Mouse (Mus musculus): ENCODE measurements around the gene Krt80.
A peak's percentile ranks its signal among the peaks of the same experiment; 100 is the strongest.

Gene Krt80

DNA sequence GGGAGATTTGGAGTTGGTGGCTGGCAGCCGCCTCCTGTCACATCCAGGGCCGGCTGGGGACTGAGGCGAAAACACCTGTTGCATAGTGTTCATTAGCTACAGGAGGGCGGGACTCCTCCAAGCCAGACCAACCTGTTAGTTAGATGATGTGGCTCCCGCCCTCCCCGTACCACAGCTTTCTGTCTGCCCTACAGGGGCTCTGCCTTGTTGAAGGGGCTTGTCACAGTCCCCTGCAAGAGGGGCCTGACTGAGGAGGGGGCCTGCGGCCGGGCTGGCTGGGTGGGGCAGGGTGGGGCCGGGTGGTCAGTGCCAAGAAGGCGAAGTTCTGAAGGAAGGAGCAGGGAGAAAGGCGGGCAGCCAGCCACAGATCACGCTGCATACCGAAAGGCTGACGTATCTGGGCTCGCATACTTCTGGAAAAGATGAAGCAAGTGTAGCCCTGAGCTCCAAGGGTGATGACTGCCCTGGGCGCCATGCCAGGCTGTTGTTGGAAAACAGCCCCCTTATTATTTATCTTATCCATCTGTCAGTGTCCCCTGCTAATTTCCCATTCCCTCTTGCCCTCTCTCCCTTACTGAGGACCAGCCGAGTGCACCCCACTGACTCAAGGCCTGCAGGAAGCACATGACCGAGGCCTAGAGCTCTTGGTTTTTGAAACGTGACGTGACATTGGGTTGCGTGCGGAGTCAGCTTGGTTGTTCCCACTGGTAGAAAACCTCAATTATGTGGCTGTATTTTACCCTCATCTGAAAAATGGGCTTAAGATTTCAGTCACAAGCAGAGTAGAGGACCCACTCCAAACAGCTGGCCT, at the start of gene Krt80:
Gene Krt80 (minus strand): TSS at position 62 of the 811 bp plus-strand sequence.
- no peak for DNase-seq (ENCODE audit: low spot score)

DNA sequence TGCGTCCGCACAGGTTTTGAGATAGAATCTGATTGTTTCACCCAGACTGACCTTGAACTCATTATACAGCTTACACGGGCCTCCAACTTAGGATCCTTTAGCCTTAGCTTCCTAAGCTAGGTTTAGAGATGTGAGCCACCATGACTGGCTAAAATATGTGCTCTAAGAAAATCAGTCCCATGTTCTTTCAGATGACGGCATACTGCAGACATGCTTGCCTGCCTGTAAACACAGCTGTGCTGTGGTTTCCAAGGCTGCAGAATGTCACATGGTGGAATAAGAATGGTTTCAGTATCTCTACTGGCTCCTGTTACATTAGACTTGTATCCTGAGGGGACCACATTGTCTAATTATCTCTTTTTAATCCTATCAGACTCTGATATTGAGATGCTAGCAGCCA, 49.0 kb upstream of the Krt80 start:
- no peak for DNase-seq (ENCODE audit: low spot score)

DNA sequence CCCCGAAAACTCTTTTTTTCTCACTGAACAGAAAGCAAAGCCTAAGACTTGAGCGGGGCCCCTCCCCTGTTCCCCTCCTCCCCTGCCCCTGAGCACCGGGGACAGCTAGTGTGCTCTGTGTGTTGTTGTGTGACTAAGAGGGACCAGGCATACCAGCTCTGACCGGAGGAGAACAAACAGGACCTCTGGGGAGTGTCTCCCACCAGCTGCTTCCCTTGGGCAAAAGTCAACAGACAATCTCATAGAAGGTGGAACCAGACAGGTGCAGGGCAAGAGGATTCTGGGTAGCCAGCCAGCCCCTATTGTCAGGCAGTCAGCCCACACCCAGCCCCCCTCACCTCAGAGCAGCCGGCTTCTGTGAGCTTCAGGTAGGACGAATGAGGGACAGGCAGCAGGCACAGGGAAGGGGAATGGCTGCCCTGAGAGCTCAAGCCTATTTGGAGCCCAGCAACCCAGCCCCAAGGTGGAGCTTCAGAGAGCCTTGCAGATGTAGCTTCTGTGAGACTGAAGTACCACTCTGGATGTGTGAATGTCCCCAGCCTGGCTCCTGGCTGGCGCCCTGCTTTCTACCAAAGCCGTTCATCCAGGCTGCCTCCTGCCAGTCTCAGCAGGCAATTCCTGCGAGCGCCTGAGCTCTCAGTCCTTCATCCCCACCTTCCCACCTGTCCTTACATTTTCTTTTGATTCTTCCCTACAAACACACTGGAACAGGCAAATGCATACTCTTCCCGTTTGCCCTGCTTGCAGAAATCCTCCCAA, 45.0 kb upstream of the Krt80 start:
- no peak for DNase-seq (ENCODE audit: low spot score)

DNA sequence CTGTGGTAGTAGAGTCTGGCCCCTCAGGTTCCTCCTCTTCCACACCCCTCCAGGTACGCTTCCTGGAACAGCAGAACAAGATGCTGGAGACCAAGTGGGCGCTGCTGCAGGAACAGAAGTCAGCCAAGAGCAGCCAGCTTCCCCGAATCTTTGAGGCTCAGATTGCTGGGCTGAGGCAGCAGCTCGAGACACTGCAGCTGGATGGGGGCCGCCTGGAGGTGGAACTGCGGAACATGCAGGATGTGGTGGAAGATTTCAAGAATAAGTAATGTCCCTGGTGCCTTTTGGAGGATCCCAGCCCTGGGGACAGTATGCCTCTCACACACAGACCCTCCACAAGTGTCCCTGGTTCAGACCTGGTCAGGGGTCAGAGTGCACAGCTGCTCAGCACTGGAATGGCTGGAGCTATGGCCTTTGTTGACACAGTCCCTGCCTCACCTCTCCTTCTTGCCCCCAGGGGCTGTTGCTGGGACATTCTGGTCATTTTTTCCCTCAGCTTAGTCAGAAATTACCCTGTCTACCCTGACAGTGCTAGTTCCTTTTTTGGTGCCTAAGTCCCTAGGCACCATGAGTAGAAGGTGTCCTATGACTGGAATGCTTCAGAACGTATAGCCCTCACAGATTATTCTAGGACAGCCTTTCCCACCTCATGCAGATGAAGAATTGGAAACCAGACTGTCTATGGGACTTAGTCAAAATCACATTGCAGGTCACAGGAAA, 44.1 kb upstream of the Krt80 start:
- DNase-seq (ENCODE audit: low spot score) = no peak

DNA sequence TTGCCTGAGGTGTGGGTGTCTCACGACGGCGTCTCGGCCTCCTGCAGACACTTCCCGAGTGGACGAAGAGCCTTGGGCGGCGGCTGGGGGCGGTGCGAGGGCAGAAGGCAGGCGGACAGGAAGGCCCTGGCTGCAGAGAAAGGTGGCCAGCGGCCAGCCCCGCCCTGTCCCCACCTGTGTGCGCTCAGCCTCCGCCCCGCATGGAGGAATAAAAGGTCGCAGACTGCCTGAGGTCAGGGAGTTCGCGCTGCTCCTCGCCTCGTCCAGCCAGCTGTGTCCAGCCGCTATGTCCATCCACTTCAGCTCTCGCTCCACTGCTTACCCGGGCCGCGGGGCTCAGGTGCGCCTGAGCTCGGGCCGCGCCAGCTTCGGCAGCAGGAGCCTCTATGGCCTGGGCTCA, 42.2 kb upstream of the Krt80 start:
- DNase-seq (ENCODE audit: low spot score) = no peak

DNA sequence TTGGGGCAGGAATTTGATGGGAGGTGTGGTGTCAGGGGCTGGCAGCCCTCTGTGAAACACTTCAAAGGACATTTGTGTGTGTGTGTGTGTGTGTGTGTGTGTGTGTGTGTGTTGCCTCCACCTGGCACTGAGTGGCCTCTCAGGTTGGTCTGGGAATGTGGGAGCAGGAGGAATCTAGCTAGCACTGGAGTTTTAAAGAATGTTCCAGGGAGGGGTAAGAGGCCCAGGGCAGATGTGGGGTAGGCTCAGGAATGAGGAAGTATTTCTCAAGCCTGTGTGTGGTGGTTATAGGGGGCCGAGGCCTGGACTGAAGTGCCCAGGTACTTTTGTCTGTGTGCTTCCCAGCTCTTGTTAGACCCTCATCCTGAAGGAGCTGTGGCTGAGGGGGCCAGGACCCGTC, 40.8 kb upstream of the Krt80 start, which contains the start of gene Krt7:
Gene Krt7 (plus strand): TSS at position 269 of the 400 bp plus-strand sequence.
- DNase-seq (ENCODE audit: low spot score) = no peak

DNA sequence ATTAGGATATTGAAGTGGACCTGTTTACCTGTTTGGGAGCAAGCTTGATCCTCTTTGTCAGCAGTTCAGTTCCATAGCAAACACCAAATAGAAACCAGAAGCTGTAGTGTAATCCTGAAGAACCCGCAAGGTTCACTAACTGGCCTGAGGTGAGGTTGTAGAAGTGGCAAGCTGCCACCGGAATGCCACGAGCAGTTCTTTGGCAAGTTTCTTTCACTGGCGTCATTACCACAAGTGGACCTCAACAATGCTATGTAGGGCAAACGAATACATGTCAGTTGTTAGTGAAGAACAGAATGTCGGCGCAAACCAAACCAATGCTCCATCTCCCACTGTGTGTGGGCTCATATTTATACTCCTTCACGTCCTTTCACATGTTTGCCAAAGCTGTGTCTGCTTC, 28.3 kb upstream of the Krt80 start:
- DNase-seq (ENCODE audit: low spot score) = no peak

DNA sequence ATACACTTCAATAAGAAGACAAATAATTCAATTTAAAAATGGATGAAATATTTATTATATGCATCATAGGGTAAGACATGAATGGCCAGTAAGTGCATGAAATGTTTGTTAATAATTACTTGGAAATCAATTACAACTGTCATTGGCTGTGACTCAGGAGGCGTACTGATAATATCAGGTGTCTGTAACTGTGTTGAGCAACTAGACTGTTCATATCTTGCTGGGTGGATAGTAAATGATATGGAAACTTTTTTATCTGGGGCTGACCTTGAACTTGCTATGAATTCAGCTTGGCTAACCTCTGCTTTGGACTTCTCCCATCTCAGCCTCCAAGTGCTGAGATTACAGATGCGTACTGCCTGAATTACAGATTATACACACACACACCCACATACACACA, 27.7 kb upstream of the Krt80 start:
- DNase-seq (ENCODE audit: low spot score) = no peak

DNA sequence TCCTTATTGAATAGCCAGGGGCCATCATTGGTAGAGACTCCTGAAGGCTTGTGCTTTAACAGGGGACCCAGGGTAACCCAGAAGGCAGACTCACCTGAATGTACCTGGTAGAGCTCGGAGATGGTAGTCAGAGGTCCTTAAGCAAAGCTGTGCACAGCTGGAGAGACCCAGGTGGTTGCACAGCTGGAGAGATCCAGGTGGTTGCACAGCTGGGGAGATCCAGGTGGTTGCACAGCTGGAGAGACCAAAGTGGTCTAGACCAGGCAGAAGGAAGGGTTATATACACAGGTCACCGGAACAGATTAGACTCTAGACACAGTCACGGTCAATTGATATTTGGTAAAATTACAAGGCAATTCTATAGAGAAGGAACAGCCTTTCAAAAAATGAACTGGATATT, 27.0 kb upstream of the Krt80 start:
- DNase-seq (ENCODE audit: low spot score) = no peak

DNA sequence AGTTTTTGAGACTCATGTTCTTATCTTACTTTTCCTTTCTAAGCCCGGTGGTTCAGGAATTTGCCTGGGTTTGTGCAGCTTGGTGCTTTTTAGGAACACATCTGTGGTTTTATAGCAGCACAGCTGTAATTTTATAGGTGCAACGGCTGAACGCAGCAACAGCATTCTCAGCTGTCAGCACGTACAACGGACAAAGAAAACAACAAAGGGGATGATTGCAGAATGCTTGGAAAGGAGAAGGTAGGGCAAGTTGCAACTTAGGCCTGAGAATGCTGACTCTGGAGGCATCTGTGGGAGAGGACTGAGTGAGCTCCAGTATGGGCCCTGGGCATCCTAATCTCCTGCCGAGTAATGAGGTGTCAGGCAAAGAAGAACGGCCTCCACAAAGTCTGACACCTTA, 26.5 kb upstream of the Krt80 start:
- DNase-seq (ENCODE audit: low spot score) = no peak

DNA sequence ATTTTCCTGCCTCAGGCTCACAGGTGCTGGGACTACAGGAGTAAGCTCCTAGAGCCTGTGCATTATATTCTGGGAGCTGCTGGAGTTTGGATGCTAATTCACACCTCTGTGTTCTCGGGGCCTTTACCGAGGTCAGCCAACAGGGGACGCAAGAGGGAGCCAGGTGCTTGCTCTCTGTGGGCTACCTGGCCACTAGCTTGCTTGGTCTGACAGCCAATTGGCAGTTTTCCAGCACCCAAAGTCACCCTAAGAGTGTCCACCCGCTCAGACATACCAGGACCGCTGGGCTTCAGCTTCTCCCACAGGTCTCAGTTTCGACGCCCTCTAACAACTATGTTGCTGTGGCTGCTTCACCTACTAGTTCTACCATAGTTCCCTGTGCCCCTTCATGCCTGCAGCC, 24.9 kb upstream of the Krt80 start:
- no peak for DNase-seq (ENCODE audit: low spot score)

DNA sequence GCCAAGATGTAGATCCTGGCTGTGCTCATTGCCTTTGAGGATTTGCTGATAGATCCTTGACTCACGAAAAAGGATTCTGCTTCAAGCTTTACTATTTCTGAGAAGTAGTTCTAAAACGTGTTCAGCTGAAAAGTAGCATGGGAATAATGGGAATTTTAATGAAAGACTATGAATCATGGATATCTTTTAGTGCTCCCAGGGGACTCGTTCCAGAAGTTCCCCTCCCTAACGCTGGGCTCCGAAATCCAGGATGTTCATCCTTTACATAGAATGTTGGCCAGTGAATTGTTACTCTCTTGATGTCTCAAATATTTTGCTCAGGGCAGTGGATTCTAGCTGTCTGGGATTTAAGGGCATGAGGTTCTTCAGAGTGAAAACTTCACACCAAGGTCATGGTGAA, 22.3 kb upstream of the Krt80 start:
- no peak for DNase-seq (ENCODE audit: low spot score)

DNA sequence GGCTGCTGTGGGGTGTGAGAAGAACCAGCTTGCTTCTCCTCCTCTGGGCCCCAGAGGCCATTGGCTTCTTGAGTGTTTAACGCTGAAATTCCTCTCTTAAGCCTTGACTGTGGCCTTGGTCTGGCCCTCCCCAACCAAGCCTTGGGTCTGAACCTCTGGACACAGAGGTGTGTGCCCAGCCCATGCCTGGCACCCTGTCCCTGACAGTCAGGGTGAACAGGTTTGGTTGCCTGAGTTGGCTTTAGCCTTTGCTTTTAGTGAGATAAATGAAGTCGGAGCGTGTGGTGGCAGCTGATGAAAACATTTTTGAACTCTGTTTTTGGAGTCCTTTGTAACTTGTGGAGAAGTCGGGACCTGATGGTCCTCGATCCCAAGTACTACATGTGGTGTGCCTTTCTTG, 20.2 kb upstream of the Krt80 start:
- DNase-seq (ENCODE audit: low spot score) = no peak

DNA sequence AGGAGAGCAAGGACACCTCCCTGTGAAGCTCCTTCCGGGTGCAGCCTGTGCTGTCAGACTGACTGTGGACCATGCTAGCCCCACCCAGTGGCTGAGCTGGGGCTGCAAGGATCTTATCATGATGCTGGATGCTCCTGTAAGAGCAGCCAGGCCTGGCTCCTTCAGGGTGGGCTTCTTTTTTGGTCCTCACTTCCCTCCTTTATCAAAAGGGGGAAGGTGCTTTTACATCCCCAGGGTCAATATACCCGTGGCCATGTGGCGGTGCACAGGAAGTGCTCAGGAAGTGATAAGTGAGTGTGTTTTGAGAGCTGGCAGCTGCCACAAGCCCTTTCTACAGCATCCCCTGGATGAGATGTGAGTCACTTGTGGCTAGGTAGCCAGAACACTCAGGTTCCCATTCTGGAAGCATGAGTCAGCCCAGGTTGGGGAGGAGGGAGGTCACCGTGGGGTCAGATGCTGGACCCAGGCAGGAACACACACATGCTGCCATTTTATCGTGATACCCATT, 18.1 kb upstream of the Krt80 start:
- peak; percentile 6 for DNase-seq (ENCODE audit: low spot score)

DNA sequence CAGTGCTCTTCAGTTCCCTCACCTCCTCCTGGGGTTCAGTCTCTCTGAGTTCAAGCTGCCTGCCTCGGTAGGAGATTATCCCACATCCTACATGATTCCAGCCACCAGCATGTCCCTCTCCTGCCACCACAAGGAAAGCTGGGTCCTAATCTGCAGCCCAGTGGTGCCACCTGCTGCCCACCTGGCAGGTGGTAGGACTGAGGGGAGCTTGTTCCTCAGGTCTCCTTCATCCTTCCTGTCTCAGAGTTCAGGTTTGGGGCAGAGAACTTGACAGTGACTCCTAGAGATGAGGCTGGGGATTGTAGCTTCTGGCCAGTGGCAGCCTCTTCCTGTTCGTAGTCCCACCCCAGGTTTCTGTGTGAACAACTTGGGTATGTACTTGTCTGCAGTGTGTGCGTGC, 17.2 kb upstream of the Krt80 start:
- DNase-seq (ENCODE audit: low spot score) = no peak

DNA sequence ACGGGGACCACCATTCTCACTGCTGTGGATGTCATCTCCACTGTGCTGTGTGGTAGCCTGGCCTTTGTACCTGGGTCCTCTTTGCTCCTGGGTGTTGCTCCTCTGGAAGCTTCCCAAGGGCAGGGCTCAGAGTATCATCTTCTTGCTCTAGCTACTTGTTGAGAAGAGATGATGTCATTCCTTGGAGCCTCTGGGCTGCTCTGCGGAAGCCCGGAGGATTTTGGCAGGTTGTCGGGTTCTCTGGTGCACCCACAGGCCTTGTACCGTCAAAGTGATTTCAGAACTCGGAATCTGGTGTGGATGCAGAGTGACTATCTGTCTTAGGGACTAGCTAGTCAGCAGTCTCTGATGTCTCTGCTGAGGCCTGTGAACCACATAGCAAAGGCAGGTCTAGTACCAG, 15.1 kb upstream of the Krt80 start:
- no peak for DNase-seq (ENCODE audit: low spot score)

DNA sequence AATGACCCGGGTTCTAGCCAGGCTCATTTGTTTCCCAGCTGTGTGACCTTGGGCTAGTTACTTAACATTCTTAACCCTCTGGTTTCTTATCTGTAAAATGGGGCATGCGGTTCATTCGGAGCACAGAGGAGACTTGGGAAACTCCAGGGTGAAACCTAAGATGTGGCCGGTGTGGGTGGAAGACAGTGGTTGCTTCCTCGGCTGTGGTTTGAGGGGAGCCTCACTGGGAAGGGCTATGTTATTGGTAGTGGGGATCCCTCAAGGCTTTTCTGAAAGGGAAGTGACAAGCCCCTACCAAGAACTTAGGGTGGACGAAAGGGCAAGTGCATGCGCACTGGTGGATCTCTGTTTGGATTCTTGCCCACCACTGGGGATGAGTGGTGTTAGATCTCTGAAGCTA, 14.6 kb upstream of the Krt80 start:
- DNase-seq (ENCODE audit: low spot score) = no peak

DNA sequence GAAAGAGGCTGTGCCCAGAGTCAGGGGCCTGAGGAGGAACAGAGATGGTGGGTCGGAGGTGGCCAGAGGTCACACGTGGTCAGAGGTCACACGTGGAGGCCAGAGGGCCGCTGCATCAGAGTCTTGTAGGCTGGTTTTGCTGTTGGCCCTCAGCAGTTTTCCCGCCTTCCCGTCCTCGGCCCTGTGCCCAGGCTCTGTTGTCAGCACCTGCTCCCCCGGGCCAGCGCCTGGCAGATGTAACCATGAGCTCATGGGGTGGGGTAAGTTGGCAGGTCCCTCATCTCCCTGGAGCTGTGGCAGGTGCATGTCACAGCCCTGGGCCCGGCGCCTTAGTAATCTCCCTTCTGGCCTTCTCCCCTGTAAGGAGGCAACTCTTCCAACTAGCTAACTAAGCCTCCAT, 12.8 kb upstream of the Krt80 start:
- DNase-seq (ENCODE audit: low spot score) = no peak

DNA sequence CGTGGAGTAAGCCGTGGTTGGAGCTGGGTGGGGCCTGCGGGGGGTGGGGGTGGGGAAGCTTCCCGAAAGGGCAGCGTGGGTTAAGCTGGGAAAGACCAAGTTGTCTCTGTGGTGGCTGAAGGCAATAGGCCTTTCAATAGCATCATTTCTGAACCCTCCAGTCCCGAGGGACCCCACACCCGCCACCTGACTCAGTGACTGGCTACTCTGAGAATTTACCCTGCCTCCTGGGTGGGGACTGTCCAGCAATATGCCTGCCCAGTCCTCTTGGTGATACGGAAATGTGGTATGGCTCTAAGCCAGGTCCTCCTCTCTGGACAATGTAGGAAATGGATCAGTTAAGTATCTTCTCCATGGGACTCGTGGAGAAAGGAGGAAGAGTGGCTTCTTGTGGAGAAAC, 11.8 kb upstream of the Krt80 start:
- no peak for DNase-seq (ENCODE audit: low spot score)

DNA sequence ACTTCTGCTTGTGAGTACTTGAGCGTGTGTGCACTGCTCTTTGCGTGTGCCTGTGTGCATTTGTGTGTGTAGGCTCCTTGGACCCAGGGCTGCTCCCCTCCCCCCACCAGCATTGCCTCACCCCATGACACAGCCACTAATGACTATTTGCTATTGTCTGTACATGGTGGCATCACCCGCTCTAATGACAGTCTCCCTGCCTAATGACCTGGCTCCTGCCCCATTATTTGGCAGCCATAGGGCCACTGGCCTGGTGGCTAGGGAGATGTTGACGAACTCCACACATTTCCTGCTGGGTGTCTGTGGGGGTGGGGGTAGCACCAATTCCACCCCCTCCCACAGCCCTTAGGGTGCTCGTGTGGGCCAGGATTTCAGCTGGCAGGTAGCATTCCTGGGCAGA, 8.7 kb upstream of the Krt80 start:
- DNase-seq (ENCODE audit: low spot score) = no peak

DNA sequence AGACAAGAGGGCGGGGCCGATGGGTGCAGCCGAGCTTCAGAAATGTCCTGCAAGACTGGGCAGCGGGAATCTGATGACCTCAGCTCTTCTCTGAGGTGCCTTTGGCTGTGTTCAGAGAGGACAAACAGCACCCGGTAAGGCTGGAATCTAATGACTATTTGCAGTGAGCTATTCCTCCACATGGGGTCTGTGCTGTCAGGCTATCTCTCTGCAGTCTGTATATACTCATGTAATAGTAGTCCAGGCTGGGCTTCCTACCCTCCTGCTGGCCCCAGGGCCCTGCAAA, 6.8 kb upstream of the Krt80 start:
- no peak for DNase-seq (ENCODE audit: low spot score)

DNA sequence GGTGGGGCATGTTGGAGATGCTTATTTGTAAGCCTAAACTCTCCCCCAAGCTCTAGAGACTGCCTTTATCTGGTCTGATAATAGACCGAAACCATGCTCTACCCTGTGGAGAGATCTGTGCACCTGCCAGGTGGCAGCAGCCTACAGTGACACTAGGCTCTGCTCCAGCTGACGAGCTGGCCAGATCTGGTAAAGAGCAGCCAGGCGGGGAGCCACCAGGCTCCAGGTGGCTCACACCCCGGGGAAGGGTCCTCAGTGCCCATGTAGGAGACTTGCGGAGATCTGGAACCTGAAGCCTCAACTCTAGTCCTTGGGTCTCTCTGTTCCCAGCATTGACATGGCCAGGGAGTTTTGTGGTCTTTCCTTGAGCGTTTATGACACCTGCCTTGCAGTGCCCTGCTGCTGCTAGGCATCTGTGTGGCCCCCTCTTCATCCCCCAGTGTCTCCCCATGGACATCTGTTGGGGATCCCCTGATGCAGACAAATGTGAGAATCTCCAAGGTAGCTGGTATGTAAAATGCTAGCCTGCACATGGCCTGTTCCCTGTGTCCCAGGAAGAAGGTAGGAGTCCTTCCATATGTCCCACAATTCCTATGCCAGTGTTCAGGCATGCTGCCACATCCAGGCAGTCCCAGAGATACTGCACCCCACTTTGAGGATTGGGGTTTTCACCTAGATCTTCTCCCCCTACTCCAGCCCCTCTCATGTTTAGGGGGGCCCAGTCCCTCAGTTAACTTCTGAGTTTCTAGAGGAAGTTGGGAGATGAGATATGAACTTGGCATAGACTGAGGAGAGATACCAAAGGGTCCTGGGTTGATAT, 6.2 kb upstream of the Krt80 start:
- no peak for DNase-seq (ENCODE audit: low spot score)

Measured in c-Kit-positive CD71-positive TER-119-positive erythroid progenitor cells, embryonic 14.5 days (primary cell).